Mouse (Mus musculus) heart, postnatal 10 days (tissue): ENCODE measurements around the gene Gcn1l1. TPM values are rescaled to one million over a fixed set of nuclear protein-coding genes. Genes with fewer than 3 reads are reported as not detected.
"Not testable (repeated sequence)": the region's sequence is repeated elsewhere in the genome, so short reads cannot be mapped to it uniquely, and the experiment has no call there.

Experiments used
- DNase-seq, 2 experiments: peaks; one replicate each; pipeline ENCODE4 v3.0.0; 2021
- intact Hi-C: fragments of 180-260 bp; cut with DNase I; formaldehyde crosslinking; loops from one replicate; pipeline ENCODE4 v1.15.1; 2025
- total RNA-seq, 2 experiments: library from RNA; stranded (reverse); gene quantifications; 2 replicates each; pipeline ENCODE4 v1.2.3; 2021

The Gcn1l1 gene
- total RNA-seq: 10 to 100 TPM; 47.2 to 51.7 TPM

DNA sequence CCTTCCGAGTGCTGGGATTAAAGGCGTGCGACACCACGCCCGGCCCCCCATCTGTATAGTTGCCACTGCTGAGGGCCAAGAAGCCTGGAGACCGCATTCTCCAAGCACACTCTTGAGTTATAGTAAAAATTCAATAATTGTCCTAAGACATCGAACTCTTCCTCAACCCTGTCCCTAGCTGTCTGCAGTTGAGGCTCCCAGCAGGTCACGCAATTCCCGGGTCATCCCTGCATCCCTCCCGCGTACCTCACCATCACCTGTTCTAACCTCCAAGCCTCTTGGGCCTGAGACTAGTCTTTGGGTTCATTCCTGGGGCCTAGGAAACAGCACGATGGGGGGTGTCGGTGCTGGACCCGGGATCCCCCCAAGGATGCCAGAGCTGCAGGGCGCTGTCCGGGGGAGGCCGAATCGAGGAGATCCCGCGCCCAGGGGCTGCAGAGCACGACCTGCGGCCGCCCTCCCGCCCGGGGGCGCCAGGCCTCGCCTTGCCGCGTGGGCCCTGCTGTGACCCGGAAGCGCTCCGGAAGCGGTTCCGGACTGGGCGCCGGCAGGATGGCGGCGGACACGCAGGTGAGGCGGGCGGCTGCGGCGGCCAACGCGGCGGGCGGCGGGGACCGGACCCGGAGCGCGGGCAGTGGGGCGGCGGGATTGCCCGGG lies at the start of gene Gcn1l1:
TSS of gene Gcn1l1 (plus strand) at position 518 of the 657 bp plus-strand sequence.
- peak; percentile 83 to 86 for DNase-seq
- intact Hi-C loops: no loop called here

DNA sequence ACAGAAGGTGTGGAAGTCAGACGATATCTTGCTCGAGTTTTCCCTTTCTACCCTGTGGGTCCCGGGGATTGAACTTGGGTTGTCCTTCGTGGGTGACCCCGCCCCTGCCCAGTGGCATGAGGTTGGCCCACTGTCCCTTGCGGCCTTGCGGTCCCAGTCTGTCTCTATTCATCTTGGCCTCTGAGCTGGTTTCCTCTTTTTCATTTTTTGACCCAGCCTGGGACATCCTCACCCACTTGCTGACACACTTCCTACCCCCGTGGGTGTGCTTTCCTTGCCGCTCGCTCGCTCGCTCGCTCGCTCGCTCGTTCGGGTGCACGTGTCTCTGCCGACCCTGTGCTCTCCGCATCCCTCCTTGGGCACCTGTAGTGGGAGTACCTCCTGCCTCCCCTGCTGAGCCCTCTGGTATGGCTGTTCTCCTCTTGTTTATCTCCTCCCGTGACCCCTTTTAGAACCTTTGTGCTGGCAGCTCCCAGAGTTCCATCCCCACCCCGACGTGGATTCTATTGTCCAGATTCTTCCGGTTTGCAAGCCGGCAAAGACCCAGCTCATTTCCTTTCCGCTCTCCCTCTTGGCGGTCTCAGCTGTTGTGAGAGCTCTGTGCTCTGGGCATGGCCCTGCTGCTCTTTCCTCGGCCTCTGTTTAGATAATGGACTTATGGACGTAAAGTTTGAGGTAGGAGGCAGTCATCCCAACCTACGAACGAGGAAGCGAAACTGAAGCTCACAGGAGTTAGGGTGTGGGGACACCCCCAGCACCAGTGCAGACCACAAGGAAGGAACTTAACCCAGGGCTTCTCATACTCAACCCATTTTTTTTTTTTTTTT lies 48.8 kb upstream of the Gcn1l1 start:
- peak; percentile 65 to 73 for DNase-seq

GRCm38 (mm10) chr5:115516908-115517307 lies 48.1 kb upstream of the Gcn1l1 start:
- intact Hi-C loops: no loop called here
- no peak for DNase-seq

More for the DNA sequence above, 48.8 kb upstream of the Gcn1l1 start:
- intact Hi-C loops: no loop called here

DNA sequence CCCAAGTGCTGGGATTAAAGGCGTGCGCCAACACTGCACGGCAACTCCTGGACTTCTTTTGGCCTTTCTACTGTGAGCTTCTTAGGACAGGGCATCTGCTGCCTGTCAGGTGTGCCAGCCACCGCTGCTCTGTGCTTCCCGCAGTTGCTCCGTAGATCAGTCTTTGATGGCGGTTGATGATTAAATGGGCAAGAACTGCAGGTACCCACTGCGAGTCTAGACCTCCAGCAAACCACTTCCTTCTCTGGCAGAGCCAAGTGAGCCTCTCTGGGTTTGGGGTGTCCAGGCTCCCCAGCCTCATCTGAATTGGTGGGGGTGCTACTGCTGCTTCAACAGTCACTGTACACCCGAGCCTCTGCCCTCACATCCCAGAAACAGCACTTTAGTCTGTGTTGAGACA lies 47.6 kb upstream of the Gcn1l1 start:
- DNase-seq: no peak
- intact Hi-C loops: no loop called here

DNA sequence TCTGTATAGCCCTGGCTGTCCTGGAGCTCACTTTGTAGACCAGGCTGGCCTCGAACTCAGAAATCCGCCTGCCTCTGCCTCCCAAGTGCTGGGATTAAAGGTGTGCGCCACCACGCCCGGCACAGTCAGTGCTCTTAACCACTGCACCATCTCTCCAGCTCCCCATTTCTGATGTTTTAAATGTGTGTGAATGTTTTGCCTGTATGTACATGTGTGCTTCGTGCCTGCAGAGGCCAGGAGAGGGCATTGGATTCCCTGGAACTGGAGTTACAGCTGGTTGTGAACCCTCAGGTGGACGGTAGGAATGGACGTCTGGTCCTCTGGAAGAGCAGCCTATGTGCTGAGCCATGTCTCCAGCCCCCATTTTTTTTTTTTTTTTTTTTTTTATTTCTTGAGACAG lies 46.8 kb upstream of the Gcn1l1 start:
- DNase-seq, intact Hi-C loops: not testable (repeated sequence)

- intact Hi-C loops: no loop called here
- DNase-seq: no peak
Measured at GRCm38 (mm10) chr5:115520325-115520869, 44.7 kb upstream of the Gcn1l1 start.

DNA sequence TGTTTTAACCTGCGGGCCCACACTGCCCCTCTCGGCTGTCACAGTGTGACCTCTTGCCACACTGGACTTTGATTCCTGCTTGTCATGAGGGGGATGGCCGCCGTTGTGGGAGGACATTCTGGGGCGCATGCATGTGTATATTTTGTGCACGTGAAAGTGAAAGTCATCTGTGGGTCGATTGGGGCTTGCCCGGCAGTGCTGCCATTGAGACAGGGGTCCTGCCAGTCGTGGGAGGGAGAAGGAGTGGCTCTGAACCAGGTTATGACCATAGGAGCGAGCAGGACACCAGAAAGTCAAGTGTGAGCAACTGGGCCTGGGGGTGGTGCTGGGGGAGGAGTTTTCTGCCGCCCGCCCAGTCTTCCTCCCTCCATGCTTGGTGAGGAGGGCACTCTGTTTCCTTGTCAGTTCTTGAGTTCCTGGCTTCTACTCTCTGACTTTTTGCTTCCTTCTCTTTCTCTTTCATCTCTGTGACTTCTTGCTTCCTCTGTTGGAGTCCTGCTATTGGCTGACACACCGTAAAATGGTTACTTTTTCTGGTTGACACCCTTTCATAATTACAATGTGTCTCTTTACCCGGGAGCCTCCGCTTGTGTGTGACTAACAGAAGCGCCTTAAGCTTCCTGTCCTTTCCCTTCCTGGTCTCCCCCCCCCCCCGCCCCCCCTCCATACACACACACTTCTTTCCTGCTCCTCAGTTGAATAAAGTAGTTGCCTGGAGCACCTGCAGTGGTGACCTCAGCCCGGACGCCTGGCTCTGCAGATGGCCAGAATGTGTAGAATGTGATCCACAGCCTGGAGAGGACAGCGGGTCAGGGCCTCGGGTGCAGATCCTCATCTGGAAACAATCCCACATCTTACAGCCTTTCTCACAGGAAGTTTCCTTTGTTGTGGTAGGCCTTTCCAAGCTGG lies 43.2 kb upstream of the Gcn1l1 start:
- intact Hi-C loops: no loop called here
- peak; percentile 60 to 64 for DNase-seq

DNA sequence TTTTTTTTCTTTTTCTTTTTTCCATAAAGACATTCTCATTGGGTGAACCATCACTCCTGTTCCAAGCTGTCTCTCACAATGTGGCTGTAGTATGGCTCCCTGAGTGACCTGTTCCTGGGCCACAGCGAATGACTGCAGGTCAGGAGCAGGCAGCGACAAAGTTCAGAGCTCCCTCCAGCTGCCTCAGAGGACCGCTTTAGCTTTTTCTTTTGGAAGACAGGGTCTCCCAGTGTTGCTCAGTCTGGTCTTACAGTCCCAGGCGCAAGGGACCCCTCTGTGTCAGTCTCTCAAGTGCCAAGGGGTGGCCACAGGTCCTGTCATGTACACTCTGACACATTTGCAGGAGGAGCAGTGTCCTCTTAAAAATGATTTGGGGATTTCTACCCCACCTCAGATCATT lies 42.5 kb upstream of the Gcn1l1 start:
- intact Hi-C loops: no loop called here
- peak in 1 of 2 experiments; percentile 4 for DNase-seq

- intact Hi-C loops: no loop called here
- DNase-seq: no peak
Measured at GRCm38 (mm10) chr5:115522981-115523499, 42.0 kb upstream of the Gcn1l1 start.

DNA sequence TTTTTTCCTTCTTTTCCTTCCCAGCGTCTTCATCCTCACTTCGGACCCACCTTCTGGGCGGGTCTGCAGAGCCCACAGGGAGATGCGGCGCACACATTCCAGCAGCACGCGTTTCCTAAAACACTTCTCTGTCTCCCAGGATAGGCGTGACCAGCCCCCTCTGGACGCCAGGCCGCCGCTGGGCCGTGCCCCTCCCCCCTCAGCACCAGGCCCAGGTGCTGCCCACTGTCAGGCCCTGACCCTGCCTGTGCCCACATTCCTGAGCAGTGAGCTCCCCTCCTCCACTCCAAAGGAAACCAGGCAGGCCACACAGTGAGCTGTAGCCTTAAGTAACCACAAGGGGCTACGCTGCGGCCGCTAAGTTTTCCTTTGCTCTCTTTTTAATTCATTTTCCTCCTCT lies 41.1 kb upstream of the Gcn1l1 start:
- peak; percentile 60 to 62 for DNase-seq
- intact Hi-C loops: no loop called here

GRCm38 (mm10) chr5:115524471-115524870 lies 40.6 kb upstream of the Gcn1l1 start:
- DNase-seq: no peak
- intact Hi-C loops: no loop called here

DNA sequence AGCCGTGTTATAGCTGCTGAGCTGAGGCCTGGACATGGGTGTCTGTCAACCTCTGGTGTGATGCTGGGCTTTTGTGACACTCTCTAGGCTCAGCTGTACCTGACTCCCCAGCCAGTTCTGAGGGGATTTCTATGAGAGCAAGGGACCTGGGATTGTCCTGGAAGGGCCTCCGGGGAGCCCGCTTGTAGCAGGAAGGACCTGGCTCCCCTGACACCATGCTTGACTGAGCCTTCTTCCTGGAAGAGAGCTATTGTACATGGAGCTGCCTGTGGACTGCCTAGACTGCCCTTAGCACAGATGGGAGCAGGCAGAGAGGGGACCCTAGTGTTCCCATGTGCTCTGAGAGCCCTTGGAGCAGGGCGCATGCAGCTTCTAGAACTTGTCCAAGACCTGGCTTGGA lies 39.6 kb upstream of the Gcn1l1 start:
- no peak for DNase-seq
- intact Hi-C loops: no loop called here

DNA sequence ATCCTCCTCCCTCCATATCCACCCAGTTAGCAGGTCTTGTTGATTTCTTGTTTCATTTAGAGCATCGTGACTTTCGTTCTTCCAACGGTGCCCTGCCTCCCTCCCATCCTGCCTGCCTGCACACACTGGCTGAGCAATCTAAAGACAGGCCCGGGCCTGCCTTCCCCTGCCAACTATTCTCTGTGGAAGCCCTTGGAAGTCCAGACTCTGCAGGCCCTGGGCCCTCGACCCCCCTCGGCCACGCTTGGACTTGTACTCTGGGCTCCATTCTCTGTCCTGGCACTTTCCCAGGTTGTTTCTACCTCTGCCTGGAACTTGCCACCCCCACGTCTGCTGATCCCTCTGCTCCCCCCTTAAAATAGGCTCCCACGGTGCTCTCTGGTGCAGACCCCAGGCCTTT lies 39.1 kb upstream of the Gcn1l1 start:
- no peak for DNase-seq
- intact Hi-C loops: no loop called here

DNA sequence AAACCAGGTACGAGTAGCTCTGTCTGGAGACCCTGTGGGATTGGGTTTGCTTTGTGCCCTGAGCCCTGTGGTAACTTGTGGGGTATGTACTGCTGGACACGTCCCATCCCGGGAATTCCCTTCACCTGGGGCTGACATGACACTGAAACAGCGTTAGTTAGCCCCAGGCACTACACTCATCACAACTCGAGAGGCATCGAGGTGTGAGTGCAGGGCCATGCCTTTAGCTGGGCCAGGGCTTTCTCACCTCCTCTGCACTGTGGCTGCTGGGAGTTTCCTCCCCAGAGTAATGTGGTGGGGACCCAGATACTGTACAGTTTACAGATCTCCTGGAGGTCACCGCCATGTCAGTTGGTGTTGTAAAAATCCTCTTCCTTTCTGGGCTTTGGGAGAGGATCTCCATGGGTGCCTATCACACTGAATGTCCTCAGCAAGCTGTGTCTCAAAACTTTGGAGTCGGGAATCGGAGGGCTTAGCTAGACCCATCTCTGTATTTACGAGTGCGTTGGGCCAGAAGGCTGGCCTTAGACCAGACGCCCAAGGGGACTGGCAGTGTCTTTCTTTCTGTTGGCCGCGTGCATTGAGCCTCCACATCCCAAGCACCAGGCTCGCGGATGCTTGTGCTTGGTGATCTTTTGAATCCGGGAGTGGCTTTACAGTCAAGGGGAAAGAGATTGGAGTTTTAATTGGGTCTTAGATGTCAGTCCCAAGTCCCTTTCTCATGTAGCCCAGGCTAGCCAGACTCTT lies 38.4 kb upstream of the Gcn1l1 start:
- intact Hi-C loops: no loop called here
- no peak for DNase-seq

DNA sequence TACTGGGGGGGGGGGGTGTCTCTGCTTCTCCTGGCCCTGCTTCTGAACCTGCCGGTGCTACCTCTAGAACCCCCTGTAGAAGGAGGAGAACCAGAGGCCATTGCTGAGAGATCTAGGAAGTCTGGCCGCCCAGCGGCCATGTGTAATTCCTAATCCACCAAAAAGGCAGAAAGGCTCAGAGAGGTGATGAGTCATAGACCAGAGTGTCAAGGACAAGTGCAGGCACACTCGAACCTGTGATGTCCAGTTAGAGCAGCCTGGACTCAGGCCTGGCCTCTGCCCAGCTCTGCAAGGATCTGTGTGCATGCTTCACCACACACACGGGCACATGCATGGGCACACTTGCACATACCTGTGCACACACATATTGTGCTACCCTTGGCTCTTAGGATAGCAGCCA lies 36.9 kb upstream of the Gcn1l1 start:
- no peak for DNase-seq
- intact Hi-C loops: no loop called here

DNA sequence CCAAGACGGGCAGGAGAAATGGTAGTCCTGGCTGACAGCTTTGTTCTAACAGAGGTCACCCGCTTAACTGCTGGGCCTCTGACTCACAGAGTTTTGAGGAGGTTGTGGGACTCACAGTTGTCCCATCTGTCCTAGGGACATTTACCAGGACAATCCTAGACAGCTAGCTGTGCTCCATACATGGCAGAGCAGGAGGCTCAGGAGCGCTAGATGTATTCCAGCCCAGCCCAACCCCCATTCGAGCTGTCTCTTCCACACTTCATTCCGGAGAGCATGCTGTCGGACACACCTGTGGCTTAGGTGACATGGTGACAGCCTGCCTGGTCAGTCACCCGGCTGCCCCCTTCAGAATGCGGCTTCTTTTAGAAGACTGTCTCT lies 35.7 kb upstream of the Gcn1l1 start:
- no peak for DNase-seq
- intact Hi-C loops: no loop called here

DNA sequence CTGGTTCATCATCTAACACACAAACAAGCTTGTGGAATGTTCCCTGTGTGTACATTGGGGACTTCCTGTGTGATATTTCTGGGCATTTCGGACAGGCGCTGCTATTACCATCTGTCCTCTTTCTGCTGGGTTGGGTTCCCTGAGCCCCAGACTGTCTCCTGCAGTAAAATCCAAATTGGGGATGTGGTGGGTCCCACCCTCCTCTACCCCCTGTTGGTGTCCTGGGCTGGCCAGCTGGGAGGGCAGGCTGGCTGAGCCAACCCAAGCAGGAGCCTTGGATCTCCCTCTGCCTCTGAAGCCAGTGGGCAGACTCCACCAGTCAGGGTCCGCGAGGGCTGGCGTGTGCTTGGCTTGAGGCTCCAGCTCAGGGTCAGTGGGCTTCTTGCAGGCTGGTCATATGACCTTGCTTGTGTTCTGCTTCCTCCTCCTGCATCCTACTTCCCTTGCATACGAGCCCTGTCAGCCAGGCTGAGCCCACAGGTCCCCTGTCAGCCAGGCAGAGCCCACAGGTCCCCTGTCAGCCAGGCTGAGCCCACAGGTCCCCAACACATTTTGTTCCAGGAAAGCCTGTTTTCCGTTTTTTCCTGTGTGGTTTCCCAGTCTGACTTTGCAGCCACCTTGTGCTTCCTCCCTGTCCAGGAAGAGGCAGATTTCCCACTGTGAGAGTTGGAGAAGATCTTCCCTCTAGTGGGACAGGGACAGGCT lies 35.2 kb upstream of the Gcn1l1 start:
- peak in 1 of 2 experiments; percentile 47 for DNase-seq
- intact Hi-C loops: no loop called here

- intact Hi-C loops: no loop called here
- DNase-seq: peak in 1 of 2 experiments; percentile 54
Measured at GRCm38 (mm10) chr5:115530447-115530809, 34.6 kb upstream of the Gcn1l1 start.

DNA sequence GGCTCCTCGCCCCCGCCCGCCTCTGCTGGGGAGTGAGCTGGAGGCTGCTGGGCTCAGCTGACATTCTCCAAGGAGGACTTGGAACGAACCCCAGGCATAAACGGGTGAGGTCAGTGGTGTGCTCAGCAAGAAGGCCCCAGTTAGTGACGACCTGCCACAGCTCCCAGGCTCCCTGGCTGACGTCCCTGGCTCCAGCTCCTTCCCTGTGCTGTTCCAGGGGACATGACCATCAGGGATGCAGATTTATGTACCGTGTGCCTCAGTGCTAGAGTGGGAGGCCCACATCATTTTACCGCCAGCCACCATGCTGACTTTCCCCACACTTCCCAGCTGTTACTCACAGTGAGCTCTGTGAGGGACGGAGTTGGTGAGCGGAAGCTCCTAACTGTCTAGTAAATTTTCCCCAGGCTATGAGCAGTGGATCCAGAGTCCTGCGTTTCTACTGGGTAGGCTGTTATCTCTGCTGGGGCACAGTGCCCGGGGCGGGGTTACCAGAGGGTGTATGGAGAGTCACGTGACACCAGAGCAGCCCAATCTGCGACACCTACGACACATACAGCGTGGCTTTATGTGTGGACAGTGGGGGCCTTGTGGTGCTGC lies 33.3 kb upstream of the Gcn1l1 start:
- intact Hi-C loops: no loop called here
- DNase-seq: peak; percentile 92 to 94
